Mouse (Mus musculus): ENCODE measurements around the gene Gm36864. TPM values are rescaled to one million over a fixed set of nuclear protein-coding genes. Genes with fewer than 3 reads are reported as not detected.
"Not testable (repeated sequence)": the region's sequence is repeated elsewhere in the genome, so short reads cannot be mapped to it uniquely, and the experiment has no call there.

Gene Gm36864
- not detected for total RNA-seq (2021)

DNA sequence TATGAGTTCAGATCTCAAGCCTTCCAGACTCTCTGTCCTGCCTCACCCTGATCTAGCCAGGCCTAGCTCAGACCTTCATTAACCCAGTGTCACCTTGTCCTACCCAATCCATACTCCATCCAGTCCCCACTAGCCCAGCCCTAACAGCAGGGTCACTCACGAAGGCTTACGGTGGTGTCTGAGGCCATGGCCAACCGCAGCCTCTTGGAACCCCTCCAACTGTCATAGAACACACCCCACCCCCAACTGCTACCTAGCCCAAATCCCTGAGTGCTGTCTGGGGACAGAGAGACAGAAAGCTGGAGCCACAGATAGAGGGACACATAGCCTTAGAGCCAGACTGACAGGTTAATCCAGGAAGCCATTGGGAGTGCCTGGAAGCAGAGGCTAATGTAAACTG is at the start of gene Gm36864:
TSS of gene Gm36864 (plus strand) at position 269 of the 400 bp plus-strand sequence.
- no peak for DNase-seq (ENCODE audit: low spot score)
- intact Hi-C loops (cut with DNase I): no loop called here

DNA sequence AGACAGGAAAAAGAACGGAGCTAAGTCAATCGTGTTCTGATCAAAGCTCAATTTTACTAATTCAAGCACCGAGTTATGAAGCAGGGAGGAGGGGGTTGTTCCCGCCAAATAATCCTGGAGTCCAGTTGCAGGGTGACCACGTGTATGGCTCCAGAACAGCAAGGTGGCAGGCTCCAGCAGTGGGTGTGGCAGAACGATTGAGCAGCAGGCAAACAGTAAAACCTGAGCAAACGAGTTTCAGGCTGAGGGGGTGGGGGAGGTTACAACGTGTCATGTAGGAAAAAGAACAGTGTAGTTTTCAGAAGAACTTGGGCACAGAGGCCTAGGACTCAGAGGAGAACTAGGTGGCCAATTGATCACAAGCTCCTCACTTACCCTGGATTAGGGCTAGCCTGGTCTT is 49.5 kb upstream of the Gm36864 start:
- intact Hi-C loops (cut with DNase I); DNase-seq (ENCODE audit: low spot score): not testable (repeated sequence)

DNA sequence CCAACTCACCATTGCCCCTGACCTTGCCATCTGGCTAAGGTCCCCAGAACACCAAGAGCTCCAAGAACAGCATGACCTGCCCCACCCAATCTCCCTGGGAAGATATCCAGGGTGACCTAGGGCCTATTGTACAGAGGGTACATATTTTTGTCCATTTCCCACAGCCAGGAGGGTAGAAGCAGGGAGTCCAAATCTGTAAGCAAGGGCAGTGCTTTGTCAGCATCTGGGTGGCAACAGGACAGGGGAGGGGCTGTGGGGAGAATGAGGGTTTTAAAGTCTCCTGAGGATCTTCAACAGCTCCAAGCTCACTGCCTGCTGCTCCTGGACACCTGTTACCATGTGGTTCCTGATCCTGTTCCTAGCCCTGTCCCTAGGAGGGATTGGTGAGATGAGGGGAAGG is 48.0 kb upstream of the Gm36864 start, which contains the start of gene Klk1b24:
TSS of gene Klk1b24 (plus strand) at position 301 of the 400 bp plus-strand sequence.
- intact Hi-C loops (cut with DNase I); DNase-seq (ENCODE audit: low spot score): not testable (repeated sequence)

DNA sequence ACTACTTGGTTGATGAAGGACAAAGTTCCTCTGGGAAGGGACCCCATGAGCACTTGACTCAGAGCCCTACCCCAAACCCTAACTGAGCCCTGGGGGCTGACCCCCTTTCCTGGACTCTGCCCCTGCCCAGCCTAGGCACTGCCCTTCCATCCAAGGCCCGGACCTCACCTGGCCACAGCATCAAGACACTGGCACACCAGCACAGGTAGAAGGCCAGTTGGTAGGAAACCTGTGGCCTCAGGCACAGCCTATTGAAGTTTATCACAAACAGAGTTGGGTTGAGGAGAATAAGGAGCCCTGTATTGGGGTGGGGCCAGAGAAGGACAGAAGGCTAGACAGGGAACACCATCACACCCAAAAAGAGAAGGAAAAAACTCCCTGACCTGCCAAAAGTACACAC is 42.5 kb upstream of the Gm36864 start:
- intact Hi-C loops (cut with DNase I); DNase-seq (ENCODE audit: low spot score): not testable (repeated sequence)

DNA sequence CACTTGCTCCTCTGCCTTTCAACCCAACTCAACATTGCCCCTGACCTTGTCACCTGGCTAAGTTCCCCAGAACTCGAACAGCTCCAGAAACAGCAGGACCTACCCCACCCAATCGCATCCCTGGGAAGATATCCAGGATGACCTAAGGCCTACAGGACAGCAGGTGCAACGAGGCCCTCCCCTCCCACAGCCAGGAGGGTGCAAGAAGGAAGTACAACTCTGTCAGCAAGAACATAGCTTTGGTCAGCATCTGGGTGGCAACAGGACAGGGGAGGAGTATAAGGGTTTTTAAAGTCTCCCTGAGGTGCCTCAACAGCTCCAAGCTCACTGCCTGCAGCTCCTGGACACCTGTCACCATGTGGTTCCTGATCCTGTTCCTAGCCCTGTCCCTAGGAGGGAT is 38.1 kb upstream of the Gm36864 start, which contains the start of gene Klk1b3:
TSS of gene Klk1b3 (plus strand) at position 301 of the 400 bp plus-strand sequence.
- intact Hi-C loops (cut with DNase I): no loop called here
- DNase-seq (ENCODE audit: low spot score): no peak

DNA sequence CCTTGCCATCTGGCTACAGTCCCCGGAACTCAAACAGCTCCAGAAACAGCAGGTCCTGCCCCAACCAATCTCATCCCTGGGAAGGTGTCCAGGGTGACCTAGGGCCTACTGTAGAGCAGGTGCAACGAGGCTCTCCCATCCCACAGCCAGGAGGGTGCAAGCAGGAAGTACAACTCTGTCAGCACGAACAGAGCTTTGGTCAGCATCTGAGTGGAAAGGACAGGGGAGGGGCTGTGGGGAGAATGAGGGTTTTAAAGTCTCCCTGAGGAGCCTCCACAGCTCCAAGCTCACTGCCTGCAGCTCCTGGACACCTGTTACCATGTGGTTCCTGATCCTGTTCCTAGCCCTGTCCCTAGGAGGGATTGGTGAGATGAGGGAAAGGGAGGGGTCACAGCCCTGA is 28.8 kb upstream of the Gm36864 start, which contains the start of gene Klk1b4:
TSS of gene Klk1b4 (plus strand) at position 301 of the 400 bp plus-strand sequence.
- DNase-seq (ENCODE audit: low spot score); intact Hi-C loops (cut with DNase I): not testable (repeated sequence)

DNA sequence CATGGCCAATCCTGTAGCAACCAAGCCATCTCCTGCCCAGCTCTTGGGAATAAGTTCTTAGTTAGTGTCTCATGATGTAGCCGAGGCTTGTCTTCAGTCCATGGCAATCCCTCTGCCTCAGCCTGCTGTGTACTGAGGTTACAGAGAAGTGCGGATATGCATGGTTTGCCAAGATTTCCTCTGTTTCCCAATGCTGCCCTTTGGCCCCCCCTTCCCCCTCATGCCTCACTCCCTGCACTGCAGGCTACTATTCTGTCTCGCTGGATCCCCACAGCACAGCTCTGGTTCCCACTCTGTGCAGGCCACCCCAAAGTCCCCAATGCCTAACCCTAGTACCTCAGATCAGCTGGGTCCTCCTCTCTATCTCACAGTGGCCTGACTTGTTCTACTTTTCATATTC is 27.7 kb upstream of the Gm36864 start:
- no peak for DNase-seq (ENCODE audit: low spot score)
- intact Hi-C loops (cut with DNase I): no loop called here

DNA sequence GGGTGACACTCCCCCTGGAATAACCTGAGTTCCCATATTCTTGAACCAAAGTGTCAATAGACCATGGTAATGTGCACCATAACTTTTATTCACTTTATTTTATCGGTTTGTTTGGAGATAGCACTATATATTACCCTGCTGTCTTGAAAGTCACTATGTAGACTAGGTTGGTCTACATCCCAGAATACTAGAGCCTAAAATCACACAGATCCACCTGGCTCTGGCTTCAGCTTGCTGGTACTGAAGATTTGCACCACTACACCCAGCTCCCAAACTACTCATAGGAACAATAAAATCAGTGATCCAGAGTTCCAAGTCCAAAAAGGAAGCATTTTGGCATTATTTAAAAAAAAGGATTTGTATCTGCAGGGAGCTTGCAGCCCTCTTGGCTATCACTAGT is 20.3 kb upstream of the Gm36864 start, which contains the start of gene Klk1b5:
TSS of gene Klk1b5 (plus strand) at position 301 of the 400 bp plus-strand sequence.
- intact Hi-C loops (cut with DNase I): no loop called here
- no peak for DNase-seq (ENCODE audit: low spot score)

DNA sequence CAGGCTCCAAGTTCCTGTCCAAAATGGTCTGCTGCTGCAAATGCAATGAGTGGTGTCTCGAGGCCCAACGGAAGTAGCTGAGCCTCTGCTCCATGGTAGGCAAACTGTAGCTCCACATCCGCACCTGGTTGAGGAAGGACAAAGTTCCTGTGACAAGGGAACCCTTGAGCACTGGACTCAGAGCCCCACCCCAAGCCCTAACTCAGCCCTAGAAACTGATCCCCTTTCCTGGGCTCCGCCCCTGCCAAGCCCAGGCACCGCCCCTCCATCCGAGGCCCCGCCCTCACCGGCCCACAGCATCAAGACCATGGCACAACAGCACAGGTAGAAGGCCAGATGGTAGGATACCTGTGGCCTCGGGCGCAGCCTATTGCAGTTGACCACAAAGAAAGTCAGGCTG is 14.4 kb upstream of the Gm36864 start:
- intact Hi-C loops (cut with DNase I); DNase-seq (ENCODE audit: low spot score): not testable (repeated sequence)

DNA sequence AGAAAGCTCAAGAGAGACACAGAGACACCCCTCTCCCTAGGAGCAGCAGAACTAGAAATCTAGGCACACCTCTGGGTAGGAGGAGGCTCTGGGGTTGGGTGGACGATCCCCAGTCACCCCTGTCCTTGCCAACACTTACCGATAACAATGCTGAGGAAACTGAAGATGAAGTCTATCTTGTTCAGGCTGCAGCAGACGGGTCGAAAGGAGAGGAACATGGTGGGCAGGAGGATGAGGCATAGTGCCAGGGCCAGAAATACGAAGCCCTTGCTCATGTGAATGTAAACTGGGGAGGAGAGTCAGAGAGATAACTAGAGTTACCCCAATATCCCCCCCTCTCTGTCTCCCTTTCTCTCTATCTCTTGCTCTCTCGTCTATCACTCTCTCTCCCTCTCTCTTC is 13.6 kb upstream of the Gm36864 start:
- DNase-seq (ENCODE audit: low spot score); intact Hi-C loops (cut with DNase I): not testable (repeated sequence)

DNA sequence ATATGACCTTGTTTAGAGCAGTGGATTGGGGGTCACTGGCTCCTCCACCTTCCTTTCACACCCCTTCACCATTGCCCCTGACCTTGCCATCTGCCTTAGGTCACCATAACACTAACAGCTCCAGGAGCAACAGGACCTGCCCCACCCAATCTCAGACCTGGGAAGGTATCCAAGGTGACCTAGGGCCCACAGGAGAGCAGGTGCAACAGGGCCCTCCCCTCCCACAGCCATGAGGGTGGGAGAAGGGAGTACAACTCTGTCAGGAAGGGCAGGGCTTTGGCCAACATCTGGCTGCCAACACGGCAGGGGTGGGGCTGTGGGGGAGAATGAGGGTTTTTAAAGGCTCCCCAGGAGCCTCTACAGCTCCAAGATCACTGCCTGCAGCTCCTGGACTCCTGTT is 10.9 kb upstream of the Gm36864 start, which contains the start of gene Klk1:
TSS of gene Klk1 (plus strand) at position 285 of the 400 bp plus-strand sequence.
- DNase-seq (ENCODE audit: low spot score): no peak

DNA sequence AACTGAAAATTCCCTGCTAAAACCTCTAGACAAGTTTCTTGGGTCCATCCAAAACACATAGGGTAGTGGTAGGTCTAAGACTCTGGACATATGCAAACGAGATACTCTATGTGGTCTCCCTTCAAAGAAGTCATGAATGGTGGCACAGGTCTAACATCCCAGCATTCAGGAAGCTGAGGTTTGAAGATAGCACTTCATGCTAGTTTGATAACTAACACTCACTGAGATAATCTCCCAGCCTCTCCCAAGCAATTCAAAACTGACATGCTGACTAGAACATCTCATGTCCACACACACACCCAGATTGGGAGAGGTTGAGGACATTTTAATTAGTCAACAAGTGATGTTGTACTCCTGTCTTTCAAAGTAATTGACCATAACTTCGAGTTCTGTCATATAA is 3.9 kb downstream of the Gm36864 start:
- DNase-seq (ENCODE audit: low spot score): no peak
- intact Hi-C loops (cut with DNase I): no loop called here

More for the DNA sequence above, 10.9 kb upstream of the Gm36864 start, which contains the start of gene Klk1:
- intact Hi-C loops (cut with DNase I): no loop called here

DNA sequence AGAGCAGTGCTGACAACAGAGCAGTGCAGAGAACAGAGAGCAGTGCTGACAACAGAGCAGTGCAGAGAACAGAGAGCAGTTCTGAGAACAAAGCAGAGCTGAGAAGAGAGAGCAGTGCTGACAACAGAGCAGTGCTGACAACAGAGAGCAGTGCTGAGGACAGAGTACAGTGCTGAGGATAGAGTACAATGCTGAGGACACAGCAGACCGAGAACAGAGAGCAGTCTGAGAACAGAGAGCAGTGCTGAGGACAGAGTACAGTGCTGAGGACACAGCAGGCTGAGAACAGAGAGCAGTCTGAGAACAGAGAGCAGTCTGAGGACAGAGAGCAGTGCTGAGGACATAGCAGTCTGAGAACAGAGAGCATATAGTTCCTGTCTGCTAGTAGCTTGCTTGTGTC is 4.7 kb downstream of the Gm36864 start:
- intact Hi-C loops (cut with DNase I): no loop called here
- DNase-seq (ENCODE audit: low spot score): no peak

DNA sequence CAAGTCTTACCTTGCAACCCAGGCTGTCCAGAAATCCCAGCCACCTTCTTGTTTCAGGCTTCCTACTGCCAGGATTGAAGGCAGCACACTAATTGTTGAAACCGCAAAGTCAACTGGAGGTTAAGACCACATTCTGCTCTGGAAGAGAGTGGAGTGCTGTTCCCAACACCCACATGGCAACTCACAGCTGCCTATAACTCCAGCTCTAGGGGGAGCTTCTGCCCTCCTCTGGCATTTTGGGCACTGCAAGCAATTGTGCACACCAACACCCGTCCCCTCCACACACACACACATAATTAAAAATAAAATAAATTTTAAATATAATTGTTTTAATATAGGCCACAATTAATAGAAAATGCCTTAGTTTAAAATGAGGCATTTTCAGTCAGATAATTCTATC is 5.2 kb downstream of the Gm36864 start:
- no peak for DNase-seq (ENCODE audit: low spot score)

DNA sequence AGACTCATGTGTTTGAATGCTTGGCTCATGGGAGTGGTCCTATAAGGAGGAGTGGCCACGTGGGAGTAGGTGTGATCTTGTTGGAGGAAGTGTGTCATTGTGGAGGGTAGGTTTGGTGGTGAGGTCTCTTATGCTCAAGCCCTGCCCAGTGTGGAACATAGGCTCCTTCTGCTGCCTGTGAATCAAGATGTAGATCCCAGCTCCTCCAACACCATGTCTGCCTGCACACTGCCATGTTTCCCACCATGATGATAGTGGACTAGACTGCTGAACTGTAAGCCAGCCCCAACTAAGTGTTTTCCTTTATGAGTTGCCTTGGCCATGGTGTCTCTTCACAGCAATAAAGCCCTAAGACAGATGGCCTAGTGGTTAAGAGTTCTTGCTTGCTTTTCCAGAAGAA is 8.1 kb downstream of the Gm36864 start:
- DNase-seq (ENCODE audit: low spot score): no peak
- intact Hi-C loops (cut with DNase I): no loop called here

More for the DNA sequence above, 5.2 kb downstream of the Gm36864 start:
- intact Hi-C loops (cut with DNase I): no loop called here

DNA sequence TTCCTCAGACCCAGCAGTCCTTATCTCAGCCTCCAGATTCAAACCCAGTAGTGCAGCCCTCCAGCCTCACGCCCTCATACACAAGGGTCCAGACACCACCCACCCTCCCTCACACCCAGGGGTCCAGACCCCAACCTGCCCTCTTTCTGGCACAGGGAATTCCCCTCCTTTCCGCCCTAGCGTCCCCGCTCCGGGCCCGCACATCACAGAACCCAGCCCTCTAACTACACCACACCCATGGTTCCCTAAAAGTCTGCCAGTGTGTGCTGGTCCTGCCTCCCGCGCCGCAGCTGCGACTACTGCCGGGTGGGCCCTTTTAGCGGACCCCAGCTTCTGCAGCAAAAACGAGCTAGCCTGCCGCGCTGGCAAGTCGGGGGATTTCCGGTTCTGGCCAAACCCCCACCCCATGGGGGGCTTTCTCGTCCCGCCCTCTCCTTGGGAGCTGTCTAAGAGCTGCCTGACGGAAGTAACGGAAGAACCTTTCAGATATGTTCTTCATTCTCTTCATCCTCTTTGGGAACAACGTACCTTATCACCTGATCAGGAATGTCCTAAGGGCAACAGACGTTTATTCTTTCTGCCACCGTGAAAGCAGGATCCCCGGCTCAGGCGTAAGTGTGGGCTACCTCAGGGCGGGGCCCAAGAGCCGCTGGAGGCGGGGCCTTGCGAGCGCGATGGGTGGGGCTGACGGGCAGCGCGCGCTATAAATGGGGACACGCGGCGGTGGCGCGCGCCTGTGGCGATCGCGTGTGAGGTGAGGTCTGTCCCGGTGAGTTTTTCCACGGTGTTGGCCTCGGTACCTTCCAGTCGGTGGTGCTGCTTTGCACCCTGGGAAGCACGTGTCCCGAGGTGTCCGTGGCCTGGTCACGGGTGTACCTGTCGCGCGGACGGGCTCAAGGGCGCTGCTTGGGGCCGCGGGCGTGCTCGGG is 10.3 kb downstream of the Gm36864 start, which contains the start of the genes 1700028J19Rik and 2410002F23Rik:
TSS of gene 1700028J19Rik (minus strand) at position 641 of the 929 bp plus-strand sequence.
TSS of gene 2410002F23Rik (plus strand) at position 668 of the 929 bp plus-strand sequence.
- intact Hi-C loops (cut with DNase I): loop anchor here (5.0 kb wide), 1 partner anchor 306 kb away; the partner anchor contains the start of gene Nr1h2
- DNase-seq (ENCODE audit: low spot score): peak; percentile 82

DNA sequence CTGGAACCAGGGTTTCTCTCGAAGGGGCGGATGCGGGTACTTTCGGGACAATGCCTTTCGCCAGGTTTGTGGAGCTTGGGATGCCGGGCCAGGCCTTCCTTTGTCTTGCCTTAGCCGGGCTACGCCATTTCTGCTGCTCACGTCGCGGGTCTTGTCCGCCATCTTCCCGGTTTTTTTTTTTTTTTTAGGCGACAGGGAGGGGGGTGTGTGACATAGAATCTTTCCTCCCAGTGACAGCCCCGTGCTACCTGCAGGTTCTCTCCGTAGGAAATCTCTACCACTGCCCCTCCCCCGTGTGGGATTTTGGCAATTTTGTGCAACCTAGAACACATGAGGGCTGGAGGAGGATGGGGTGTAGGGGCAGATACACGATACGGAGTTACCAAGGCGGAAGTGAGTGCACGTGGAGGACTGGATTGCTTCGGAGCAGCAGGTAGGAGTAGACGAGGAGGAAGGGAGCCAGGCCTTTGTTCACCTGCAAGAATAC is 11.1 kb downstream of the Gm36864 start:
- DNase-seq (ENCODE audit: low spot score): no peak
- intact Hi-C loops (cut with DNase I): loop anchor here (5.0 kb wide), 1 partner anchor 305 kb away; the partner anchor contains the start of gene Nr1h2

DNA sequence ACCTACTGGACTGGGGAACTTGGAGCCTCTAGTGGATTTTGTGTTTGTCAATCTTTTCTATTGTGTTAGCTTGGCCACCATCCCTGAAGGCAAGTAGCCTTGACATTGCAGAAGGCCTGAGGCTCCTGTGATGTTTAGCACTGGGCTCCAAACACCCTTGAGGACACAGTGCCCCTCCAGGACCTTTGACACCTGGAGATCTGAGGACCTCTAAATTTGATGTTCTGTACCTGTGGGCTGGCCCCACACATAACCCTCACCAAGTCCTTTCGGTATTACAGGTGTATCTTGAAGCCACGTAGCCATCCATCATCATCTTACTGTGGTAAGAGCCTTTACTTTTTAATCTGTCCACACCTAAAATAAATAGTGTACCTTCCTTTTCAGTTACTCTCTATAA is 12.0 kb downstream of the Gm36864 start:
- DNase-seq (ENCODE audit: low spot score): no peak
- intact Hi-C loops (cut with DNase I): loop anchor here (5.0 kb wide), 1 partner anchor 304 kb away; the partner anchor contains the start of gene Nr1h2

DNA sequence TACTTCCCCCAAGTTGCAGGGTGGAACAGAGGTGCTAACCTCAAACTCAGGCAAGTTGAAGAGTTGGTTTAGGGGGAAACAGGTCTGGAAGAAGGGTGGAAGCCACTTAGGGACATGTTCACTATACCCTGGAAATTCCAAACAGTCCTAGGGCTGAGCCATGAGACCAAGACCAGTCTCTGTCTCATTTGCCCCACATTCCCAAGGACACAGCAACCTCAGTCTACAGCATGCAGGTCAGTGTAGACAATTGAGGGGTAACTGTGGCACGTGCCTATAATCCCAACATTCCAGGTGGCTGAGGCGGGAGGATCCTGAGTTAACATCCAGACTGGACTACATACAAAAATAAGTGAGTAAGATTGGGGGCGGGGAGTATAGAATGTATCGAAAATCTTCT is 13.3 kb downstream of the Gm36864 start:
- no peak for DNase-seq (ENCODE audit: low spot score)
- intact Hi-C loops (cut with DNase I): loop anchor here (5.0 kb wide), 1 partner anchor 303 kb away; the partner anchor contains the start of gene Nr1h2

DNA sequence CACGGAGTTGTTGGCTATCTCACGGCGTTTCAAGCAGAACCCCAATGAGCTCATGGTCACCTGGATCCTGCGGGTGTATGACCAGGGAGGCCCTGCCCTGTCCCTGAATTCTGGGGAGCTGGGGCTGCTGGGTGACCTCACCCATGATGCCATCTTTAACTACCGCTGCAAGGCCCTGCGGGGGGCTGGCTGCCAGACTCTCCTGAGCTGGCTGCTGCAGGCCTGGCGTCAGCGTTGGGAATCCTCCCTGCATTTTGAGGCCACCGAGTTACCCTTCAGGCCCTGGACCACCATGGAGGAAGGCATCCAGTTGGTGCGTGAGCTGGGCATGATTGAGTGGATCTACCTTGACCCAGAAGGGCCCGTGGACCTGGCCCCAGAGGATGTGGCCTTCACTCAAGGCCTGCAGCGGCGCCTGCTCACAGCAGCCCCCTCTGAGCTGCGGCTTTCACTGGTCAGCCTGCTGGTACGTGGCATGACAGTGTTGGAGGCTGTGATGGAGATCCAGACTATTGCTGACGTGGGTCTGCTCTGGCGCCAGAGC is 14.8 kb downstream of the Gm36864 start:
- DNase-seq (ENCODE audit: low spot score); intact Hi-C loops (cut with DNase I): not testable (repeated sequence)

Data from heart, postnatal 25 days (tissue).